Mouse (Mus musculus) cortical plate, adult 2 months (tissue): ENCODE measurements around the gene Atat1. TPM values are rescaled to one million over a fixed set of nuclear protein-coding genes. Genes with fewer than 3 reads are reported as not detected.
A peak's percentile ranks its signal among the peaks of the same experiment; 100 is the strongest.

Experiments
- H3K27ac ChIP-seq: fragments of 200-500 bp; 2 replicates; pipeline ENCODE4 v1.5.1; 2012; ENCODE audit warnings: low read length, control low read depth, inconsistent platforms; ENCODE audit not compliant: insufficient read depth
- H3K4me1 ChIP-seq: fragments of 200-500 bp; 2 replicates; pipeline ENCODE4 v1.6.1; 2011; ENCODE audit warnings: low read length; ENCODE audit not compliant: control insufficient read depth, insufficient read depth
- H3K4me3 ChIP-seq: fragments of 200-500 bp; 2 replicates; pipeline ENCODE4 v1.5.1; 2011; ENCODE audit warnings: mild to moderate bottlenecking, low read length, control low read depth; ENCODE audit not compliant: insufficient read depth
- CTCF ChIP-seq: fragments of 200-500 bp; IDR thresholded peaks from 2 replicates; pipeline ENCODE4 v1.5.1; 2011; ENCODE audit warnings: mild to moderate bottlenecking, control low read depth, low read length; ENCODE audit not compliant: insufficient read depth; ENCODE audit errors: extremely low read depth
- POLR2A ChIP-seq: fragments of 200-500 bp; IDR thresholded peaks from 2 replicates; pipeline ENCODE4 v1.6.1; 2011; ENCODE audit warnings: mild to moderate bottlenecking, low read length, control low read depth; ENCODE audit not compliant: insufficient read depth; ENCODE audit errors: extremely low read depth
- polyA plus RNA-seq: library from polyadenylated mRNA; depleted of rRNA; stranded (reverse); fragments of >200 nt; gene quantifications from 2 replicates; pipeline ENCODE4 v1.2.3, GENCODE M21; 2012; rRNA removed

The Atat1 gene
- polyA plus RNA-seq, 1 experiment, result 96.8 TPM

DNA sequence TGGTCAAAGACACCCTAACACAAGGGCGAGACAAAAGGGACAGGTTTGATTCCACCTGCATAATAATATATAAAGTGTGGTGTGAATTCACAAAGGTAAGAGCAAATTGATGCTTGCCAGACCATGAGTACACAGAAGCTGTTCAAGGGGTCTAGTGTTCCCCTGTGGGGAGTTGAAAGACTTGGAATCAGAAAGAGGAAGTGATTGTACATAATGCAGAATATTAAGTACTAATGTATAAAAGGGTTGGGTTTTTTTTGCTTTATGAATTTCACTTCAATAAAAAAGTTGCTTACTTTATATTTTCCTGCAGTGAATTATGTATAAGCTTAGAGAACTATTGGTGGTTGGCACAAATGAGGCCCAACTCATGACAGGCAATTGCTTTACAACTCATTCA, 50.5 kb downstream of the Atat1 start:
- Histone ChIP-seq H3K4me1 (no peaks in the 10 kb centered on the region), H3K4me3 (no peak overlapping the region), H3K27ac (no peak overlapping the region)
- TF ChIP-seq CTCF (no peak), POLR2A (no peak)

DNA sequence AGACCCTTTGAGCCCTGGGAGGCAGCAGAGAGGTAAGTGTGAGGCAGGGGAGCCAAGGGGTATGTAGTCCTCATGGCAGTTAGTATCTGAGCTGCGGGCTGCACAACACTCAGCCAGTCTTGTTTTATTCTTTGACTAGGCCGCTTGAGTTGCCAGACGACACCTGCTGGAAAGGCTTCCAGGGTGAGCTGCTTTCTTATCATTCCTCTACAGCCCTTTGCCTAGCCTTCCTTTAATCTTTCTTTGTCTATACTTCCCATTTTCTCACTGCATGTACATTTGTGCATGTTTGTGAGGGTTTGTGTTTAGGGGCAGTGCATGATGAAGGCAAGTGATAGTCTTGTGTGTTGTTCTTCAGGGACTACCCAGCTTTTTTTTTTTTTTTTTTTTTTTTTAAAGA, 58.9 kb downstream of the Atat1 start:
- Histone ChIP-seq H3K4me1 (no peaks in the 10 kb centered on the region), H3K27ac (no peak overlapping the region), H3K4me3 (no peak overlapping the region)
- TF ChIP-seq CTCF, result no peak
- no peak for TF ChIP-seq POLR2A

DNA sequence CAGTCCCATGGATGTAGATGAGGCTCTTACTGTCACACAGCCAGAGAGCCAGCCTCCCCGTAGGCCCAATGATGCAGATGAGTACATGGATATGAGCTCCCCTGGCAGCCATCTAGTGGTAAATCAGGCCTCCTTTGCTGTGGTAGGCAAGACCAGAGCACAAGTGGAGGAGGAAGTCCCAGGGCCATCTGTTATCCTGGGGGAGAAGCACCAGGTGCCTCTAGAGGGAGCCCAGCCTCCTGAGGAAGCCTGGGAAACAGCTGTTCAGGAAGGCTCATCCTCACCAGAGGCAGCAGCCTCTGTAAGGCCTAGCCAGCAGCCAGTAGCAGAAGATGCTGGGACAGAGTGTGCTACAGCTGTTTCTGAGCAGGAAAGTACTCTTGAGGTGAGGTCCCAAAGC, 61.8 kb downstream of the Atat1 start:
- H3K4me3 ChIP-seq, result no peak overlapping the region
- no peak overlapping the region for H3K27ac ChIP-seq
- TF ChIP-seq POLR2A (no peak), CTCF (peak; percentile 10; the same call in 1 of the 2 replicates)

More for the DNA sequence above, 61.8 kb downstream of the Atat1 start:
- H3K4me1 ChIP-seq, result no peaks in the 10 kb centered on the region

Other genes with a start within 250 kb of the Atat1 start
- 34.5 and 38.9 TPM in 2 replicates for gene Vars2, start 242.5 kb downstream of the Atat1 start, polyA plus RNA-seq
- 29.8 and 32.9 TPM in 2 replicates for gene Gtf2h4, start 236.3 kb downstream of the Atat1 start, polyA plus RNA-seq
- gene Ddr1, start 205.5 kb downstream of the Atat1 start, polyA plus RNA-seq, result 42.8 and 44.9 TPM in 2 replicates
- gene Ier3, start 88.4 kb downstream of the Atat1 start, polyA plus RNA-seq, result 13.4 and 18.4 TPM in 2 replicates
- gene Flot1, start 86.8 kb downstream of the Atat1 start, polyA plus RNA-seq, result 212 and 223 TPM in 2 replicates
- 453 and 474 TPM in 2 replicates for gene Tubb5, start 71.8 kb downstream of the Atat1 start, polyA plus RNA-seq
- gene Mdc1, start 68.6 kb downstream of the Atat1 start, polyA plus RNA-seq, result 7.7 and 8.4 TPM in 2 replicates
- gene Nrm, start 48.8 kb downstream of the Atat1 start, polyA plus RNA-seq, result 7.5 and 9.3 TPM in 2 replicates
- gene Ppp1r18, start 44.5 kb downstream of the Atat1 start, polyA plus RNA-seq, result 11.1 and 11.4 TPM in 2 replicates
- gene Dhx16, start 30.3 kb downstream of the Atat1 start, polyA plus RNA-seq, result 42.6 and 44.1 TPM in 2 replicates
- 103 TPM in 2 replicates for gene 2310061I04Rik, start 12.6 kb downstream of the Atat1 start, polyA plus RNA-seq
- 64.3 and 65.7 TPM in 2 replicates for gene Mrps18b, start 6.3 kb upstream of the Atat1 start, polyA plus RNA-seq
- 39.6 TPM in 2 replicates for gene Ppp1r10, start 6.4 kb upstream of the Atat1 start, polyA plus RNA-seq
- 76.4 and 87.8 TPM in 2 replicates for gene Abcf1, start 59.7 kb upstream of the Atat1 start, polyA plus RNA-seq
- gene Gnl1, start 69.8 kb upstream of the Atat1 start, polyA plus RNA-seq, result 131 and 140 TPM in 2 replicates
- 47.0 and 47.8 TPM in 2 replicates for gene Prr3, start 70.2 kb upstream of the Atat1 start, polyA plus RNA-seq
- gene H2-T24, start 110.5 kb upstream of the Atat1 start, polyA plus RNA-seq, result 1.3 and 1.8 TPM in 2 replicates
- gene H2-T23, start 122.8 kb upstream of the Atat1 start, polyA plus RNA-seq, result 27.6 and 31.8 TPM in 2 replicates
- gene H2-T22, start 132.7 kb upstream of the Atat1 start, polyA plus RNA-seq, result 18.3 and 19.0 TPM in 2 replicates
- gene Gm6034, start 132.9 kb upstream of the Atat1 start, polyA plus RNA-seq, result not detected in 2 replicates
- 0.23 and 0.35 TPM in 2 replicates for gene Gm11127, start 148.3 kb upstream of the Atat1 start, polyA plus RNA-seq
- gene Gm19684, start 211.6 kb upstream of the Atat1 start, polyA plus RNA-seq, result not detected in 2 replicates
- gene Gm7030, start 219.3 kb upstream of the Atat1 start, polyA plus RNA-seq, result not detected in 2 replicates